Mouse (Mus musculus) lung, adult 2 months (tissue): ENCODE measurements around the gene Slc39a7.

Experiments
- CTCF ChIP-seq: fragments of 200-500 bp; IDR thresholded peaks from 2 replicates; pipeline ENCODE4 v1.5.1; 2011; ENCODE audit warnings: mild to moderate bottlenecking, low read length, control low read depth; ENCODE audit not compliant: insufficient read depth
- POLR2A ChIP-seq: fragments of 200-500 bp; IDR thresholded peaks from 2 replicates; pipeline ENCODE4 v1.6.1; 2011; ENCODE audit warnings: low read depth, mild to moderate bottlenecking, control low read depth, low read length, borderline replicate concordance; ENCODE audit errors: extremely low read depth

DNA sequence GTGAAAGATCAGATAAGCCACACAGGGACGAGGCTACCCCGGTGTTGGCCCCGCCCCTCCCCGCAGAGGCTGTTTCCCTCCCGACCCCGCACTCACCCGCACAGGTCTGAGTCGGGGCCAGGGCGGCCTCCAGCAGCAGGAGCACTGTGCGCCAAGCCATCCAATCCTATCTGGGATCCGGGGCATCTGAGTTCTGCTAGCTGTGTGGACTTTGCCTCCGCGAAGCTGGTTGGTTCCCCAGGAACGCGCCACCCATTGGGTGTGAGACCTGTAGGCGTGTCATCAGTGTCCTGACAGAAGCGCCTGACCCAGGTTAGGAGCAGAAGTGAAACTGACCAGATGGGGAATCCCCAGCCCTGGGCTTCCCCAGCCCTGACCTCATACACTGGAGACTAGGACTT lies 52.9 kb downstream of the Slc39a7 start:
- TF ChIP-seq CTCF (no peak), POLR2A (peak; percentile 84; the same call in 1 of the 2 replicates)
